Mouse (Mus musculus): Measurements from ENCODE around the gene Cacna1e.

DNA sequence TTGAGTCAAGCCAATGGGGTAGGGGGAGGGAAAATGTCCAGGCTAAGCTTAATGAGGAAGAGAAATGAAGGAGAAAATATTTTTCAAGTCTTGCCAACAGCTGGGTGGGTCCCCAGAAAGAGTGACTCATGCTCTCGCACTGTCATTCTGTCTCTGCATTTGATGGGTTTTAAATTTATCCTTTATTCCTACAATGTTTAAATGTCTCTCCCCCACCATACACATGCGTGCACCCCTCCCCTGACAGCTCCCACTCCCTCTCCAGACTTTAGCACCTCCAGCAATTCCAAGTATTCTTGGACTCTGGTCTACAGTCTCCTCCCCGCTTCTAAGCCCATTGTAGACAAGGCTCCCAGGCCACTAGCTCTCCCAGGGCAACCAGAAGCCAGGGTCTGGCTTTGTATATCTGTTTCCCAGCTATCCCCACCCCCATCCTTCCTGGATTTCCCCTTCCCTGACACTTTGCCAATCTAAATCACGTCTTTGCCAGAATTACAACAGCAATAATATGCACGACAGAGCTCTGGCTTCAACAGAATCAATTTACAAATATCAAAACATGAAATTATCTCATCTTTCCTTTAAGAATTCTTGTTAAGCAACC lies 81.9 kb downstream of the Cacna1e start:
- TF ChIP-seq GATA1 (IDR thresholded peaks at IDR 0.05; ENCODE audit: low read depth, low read length), result no peak
- TF ChIP-seq ZKSCAN1 (IDR thresholded peaks at IDR 0.05; ENCODE audit: low read depth, low read length), result no peak
- no peak for TF ChIP-seq POLR2A (IDR thresholded peaks at IDR 0.05; ENCODE audit: control insufficient read depth in 1 of 2, insufficient read depth in 1 of 2, low read depth in 1 of 2, low read length in 2 of 2, poor library complexity in 1 of 2)
- no peak for TF ChIP-seq EP300 (IDR thresholded peaks at IDR 0.05; ENCODE audit: low read depth in 1 of 2, low read length in 2 of 2)
- TF ChIP-seq CTCF (IDR thresholded peaks at IDR 0.05 in 2 of 3, conservative IDR thresholded peaks at IDR 0.05 in 1 of 3; ENCODE audit: control insufficient read depth in 1 of 3, insufficient read depth in 1 of 3, low read depth in 2 of 3, low read length in 3 of 3, poor library complexity in 1 of 3, severe bottlenecking in 1 of 3), result no peak
- no peak for TF ChIP-seq SMC3 (IDR thresholded peaks at IDR 0.05; ENCODE audit: low read depth, low read length)
- TF ChIP-seq ZC3H11A (IDR thresholded peaks at IDR 0.05; ENCODE audit: low read depth, low read length), result no peak
- TF ChIP-seq RAD21 (IDR thresholded peaks at IDR 0.05; ENCODE audit: low read depth, low read length), result no peak
- no peak for TF ChIP-seq MYC (IDR thresholded peaks at IDR 0.05; ENCODE audit: low read depth, low read length)
- TF ChIP-seq TAL1 (IDR thresholded peaks at IDR 0.05; ENCODE audit: low read length), result no peak
- TF ChIP-seq ELF1 (IDR thresholded peaks at IDR 0.05; ENCODE audit: low read depth, low read length), result no peak
- no peak for TF ChIP-seq ZNF384 (IDR thresholded peaks at IDR 0.05; ENCODE audit: low read depth, low read length)
- TF ChIP-seq POLR2AphosphoS2 (IDR thresholded peaks at IDR 0.05; ENCODE audit: low read length), result no peak
